Mouse (Mus musculus) c-Kit-positive CD71-positive TER-119-negative erythroid progenitor cells, embryonic 14.5 days (primary cell): Measurements from ENCODE around the gene Tbc1d14.

Experiments
- DNase-seq: peaks from one replicate; pipeline ENCODE4 v3.0.0-alpha.2; 2013; ENCODE audit warnings: low read depth

Gene Tbc1d14

GRCm38 (mm10) chr5:36553886-36554285 lies 39.2 kb downstream of the Tbc1d14 start:
- DNase-seq: no peak

DNA sequence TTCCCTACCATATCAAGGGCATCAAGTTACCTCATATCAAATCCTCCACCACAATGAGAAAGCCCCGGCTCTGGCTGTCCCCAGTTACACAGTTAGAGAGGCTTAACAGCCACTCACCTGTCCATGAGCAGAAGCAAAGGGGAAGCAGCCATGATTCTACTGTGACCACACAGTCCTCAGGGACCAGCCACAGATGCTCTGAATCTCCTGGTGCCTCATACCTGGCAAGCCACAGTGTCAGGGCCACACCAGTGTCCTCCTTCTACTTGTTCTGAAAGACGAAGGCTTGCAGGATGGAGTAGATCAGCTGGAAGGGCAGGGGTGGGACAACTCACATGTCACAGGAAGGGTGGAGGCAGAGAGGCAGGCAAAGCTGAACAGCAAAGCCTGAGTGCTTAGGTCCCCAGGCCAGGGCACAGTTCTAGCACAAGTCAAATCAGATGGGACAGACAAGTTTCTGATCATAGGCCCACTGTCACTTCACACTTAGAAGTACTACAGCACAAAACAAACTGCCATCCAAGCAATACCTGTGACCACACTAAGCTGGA lies 39.9 kb downstream of the Tbc1d14 start:
- no peak for DNase-seq

GRCm38 (mm10) chr5:36552391-36552790 lies 40.7 kb downstream of the Tbc1d14 start:
- no peak for DNase-seq

- DNase-seq: no peak
Observed at GRCm38 (mm10) chr5:36549243-36549642, 43.8 kb downstream of the Tbc1d14 start.

DNA sequence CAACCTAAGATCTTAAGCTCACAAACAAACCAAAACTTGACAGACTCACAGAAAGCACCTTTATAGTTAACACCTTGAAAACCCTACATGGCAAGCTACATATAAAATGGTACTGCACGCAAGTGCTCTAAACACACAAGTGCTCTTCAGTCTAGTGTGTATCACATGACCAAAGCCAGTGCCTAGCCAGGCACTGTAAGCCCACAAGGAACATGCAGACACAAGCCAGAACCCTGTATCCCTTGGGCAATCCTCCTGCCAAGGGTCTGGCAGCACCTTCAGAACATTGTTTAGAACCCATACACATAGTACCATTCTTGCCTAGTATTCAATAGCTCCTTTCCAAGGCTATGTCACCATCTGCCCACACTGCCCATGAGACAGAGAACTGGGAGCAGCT lies 48.3 kb downstream of the Tbc1d14 start:
- no peak for DNase-seq

- no peak for DNase-seq
Observed at GRCm38 (mm10) chr5:36540928-36541327, 52.1 kb downstream of the Tbc1d14 start.

- DNase-seq: peak; percentile 63
Observed at GRCm38 (mm10) chr5:36538576-36539187, 54.4 kb downstream of the Tbc1d14 start.

DNA sequence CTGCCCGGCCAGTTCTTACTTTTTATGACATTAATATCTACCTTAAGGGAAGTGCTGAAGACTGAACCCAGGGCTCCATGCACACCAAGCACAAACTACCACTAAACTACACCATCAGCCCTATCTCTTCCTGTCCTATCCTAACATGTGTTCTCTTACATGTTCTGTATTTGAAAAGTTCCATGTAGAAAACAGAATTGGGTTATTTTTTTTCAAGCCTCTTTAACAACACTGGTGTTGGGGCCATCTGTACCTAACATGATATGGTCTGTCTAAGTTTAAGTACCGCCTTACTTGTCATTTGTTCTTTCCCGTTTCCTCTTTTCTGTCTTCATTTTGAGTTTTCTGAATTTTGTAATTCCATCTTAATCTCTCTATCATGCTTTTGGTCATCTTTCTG lies 56.7 kb downstream of the Tbc1d14 start:
- DNase-seq: no peak

- no peak for DNase-seq
Observed at GRCm38 (mm10) chr5:36535438-36536176, 57.5 kb downstream of the Tbc1d14 start.

DNA sequence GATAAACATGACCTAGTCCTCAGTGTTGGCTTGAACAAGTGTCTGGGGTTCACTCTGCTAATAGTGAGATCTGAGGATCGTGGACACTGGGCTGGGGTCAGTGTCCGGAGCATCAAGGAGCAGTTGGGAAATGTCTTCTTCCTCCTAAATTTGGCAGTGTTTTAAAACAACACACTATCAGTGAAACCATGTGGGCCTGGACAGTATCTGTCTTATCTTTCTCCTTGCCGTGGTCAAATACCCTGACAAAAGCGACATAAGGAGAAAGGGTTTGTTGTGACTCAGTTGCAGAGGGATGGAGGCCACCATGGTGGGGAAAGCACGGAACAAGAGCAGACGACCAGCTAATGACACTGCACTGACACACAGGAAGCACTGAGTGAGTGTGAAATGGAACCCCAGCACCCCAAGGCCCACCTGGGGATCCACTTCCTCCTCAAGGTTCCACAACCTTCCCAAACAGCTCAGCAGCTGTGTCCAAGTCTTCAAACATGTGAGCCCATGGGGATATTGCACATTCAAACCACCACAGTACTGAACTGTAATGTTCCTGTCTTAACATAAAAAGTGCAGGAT lies 58.5 kb downstream of the Tbc1d14 start:
- DNase-seq: no peak

- peak; percentile 82 for DNase-seq
Observed at GRCm38 (mm10) chr5:36530129-36530751, 62.8 kb downstream of the Tbc1d14 start.

- no peak for DNase-seq
Observed at GRCm38 (mm10) chr5:36529698-36530097, 63.4 kb downstream of the Tbc1d14 start.

GRCm38 (mm10) chr5:36526921-36527320 lies 66.2 kb downstream of the Tbc1d14 start:
- DNase-seq: no peak

- no peak for DNase-seq
Observed at GRCm38 (mm10) chr5:36526274-36526673, 66.8 kb downstream of the Tbc1d14 start.

DNA sequence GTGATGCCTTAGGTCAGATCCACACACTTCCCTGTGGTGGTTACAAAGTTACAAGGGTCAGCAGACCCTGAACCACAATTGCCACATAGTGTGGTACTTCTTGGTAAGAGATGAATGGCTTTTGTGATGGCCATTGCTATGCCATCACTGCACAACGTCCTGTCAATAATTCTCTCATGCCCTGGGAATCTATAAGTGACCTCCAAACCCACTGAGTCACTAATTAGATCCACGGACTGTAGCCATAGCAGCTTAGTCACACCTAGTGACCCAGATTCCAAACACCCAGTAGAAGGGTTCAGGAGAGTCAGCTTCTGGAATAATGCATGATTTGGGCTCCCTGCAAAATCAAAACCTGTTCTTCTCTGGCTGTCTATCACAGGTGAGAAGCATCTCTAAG lies 67.9 kb downstream of the Tbc1d14 start:
- no peak for DNase-seq

DNA sequence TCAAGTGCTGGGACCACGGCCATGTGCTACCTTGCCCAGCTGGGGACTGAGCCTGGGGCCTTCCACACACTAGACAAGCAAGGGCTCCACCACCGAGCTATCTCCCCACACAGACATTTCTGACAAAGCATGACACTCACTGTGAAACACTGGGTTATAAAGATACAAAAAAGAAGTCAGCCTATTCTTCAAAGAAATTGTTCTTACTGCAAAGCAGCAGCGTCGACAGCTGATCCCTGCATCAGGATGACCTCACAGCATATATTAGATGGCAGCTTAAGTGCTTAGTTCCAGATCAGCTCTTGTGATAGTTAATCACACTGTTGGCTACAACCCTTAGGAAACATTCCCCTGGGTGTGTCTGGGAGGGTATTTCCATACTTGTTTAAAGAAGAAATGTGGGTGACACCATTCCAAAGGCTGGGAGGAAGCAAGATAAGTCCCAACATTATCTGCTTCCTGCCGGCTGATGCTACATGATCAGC lies 69.8 kb downstream of the Tbc1d14 start:
- DNase-seq: no peak

DNA sequence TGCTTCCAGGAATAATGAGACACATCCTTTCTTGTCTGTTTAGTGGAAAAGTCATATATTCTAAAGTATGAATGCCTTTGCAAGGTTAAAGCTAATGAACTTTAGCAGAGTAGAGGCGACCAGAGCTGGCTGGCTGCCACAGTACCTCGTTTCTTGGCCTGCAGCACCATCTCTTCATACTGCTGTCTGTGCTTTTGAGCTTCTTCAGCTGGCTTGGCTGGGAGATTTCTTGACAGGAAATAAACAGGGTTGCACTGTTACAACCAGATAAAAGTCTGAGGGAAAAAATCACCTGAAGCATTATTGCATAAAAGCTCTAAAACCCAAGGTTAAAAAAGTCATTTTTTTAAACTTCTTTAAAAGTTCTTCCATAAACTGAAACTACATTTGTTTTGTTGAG lies 70.3 kb downstream of the Tbc1d14 start:
- no peak for DNase-seq

DNA sequence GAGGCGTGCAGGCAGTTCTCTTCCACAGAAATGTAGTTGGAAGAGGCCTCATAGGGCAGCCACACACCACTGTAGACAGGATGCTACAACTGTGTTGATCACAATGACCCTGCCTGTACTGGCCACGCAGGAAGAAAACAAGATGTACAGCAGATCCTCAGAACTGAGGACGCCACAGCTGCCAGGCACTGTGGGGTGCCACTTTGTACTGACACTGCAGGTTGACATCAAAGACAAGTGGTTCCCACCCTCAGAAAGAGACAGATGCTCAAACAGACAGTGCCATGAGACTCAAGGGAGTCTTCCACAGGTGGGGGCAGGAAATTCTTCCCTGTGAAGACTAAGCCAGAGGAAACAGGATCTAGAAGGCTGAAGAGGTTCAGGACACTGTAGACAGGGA lies 73.3 kb downstream of the Tbc1d14 start:
- DNase-seq: no peak

GRCm38 (mm10) chr5:36517596-36517995 lies 75.5 kb downstream of the Tbc1d14 start:
- no peak for DNase-seq

- DNase-seq: no peak
Observed at GRCm38 (mm10) chr5:36515558-36515957, 77.5 kb downstream of the Tbc1d14 start.

GRCm38 (mm10) chr5:36515126-36515525 lies 78.0 kb downstream of the Tbc1d14 start:
- no peak for DNase-seq

- DNase-seq: no peak
Observed at GRCm38 (mm10) chr5:36510956-36511355, 82.1 kb downstream of the Tbc1d14 start.

DNA sequence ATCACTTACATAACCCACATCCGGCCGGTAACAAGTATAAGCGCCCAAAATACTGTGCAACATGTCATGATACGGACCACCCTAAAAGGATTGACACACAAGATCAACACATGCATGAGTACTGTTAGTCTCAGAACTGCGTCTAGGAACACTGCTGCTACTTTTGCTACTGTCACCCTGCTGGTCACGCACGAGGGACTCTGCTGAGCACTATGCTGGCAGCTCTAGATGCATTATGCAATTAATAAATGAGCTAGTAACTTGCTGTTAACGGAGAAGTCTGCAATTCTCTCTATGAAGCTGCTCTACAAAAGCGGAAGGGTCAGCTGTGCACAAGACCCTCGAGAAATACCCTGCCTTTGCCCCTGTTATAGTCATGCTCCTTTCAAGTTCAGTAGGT lies 84.7 kb downstream of the Tbc1d14 start:
- no peak for DNase-seq
